ENCODE assay signal across 13 mouse cellular contexts in the genomic region with DNA sequence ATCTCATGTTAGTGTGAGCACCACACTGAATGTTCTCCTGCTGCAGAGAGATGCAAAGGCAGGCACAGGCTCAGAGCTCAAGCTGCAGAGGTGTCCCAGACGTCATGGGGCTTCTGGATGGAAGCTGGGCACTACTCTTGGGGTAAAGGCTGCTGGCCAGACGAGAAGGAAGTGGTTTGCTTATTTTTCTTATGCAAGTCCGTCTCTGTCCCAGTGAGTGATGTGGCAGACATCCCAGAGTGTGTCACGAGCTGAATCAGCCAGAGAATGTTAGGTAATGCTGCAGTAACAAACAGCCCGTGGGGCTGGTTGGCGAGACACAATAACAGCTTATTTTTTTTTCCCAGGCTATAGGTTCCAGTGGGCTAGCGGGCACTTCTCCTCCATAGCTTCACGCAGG.
A peak's percentile ranks its signal among the peaks of the same experiment; 100 is the strongest.
DNase-seq lines count a peak whose midpoint lies in the region; ATAC-seq and TF ChIP-seq lines count a peak whose summit lies in the region.
"Had no signal": no experiment of that assay in that cellular context is flagged by ENCODE, and none has a peak within 500 bp of the region (broad histone marks: within the 10 kb centered on the region; RNA-seq: fewer than 3 reads in every experiment).

No protein-coding gene starts in this region.

- TF ChIP-seq CTCF in lung, postnatal 0 days (IDR thresholded peaks at IDR 0.05), result no peak

- no peaks in the 10 kb centered on the region for H3K36me3 ChIP-seq in lung, postnatal 0 days (ENCODE audit: insufficient read depth, low read length)
- no peaks in the 10 kb centered on the region for H3K36me3 ChIP-seq in forebrain, embryonic 12.5 days (replicated peaks)
- H3K36me3 ChIP-seq: embryonic facial prominence, embryonic 12.5 days; liver, embryonic 15.5 days; neural tube, embryonic 12.5 days had no signal

- no peaks in the 10 kb centered on the region for H3K9me3 ChIP-seq in lung, postnatal 0 days (ENCODE audit: low read length)
- H3K9me3 ChIP-seq in forebrain, embryonic 12.5 days, result no peaks in the 10 kb centered on the region
- H3K9me3 ChIP-seq: embryonic facial prominence, embryonic 12.5 days; liver, embryonic 15.5 days; neural tube, embryonic 12.5 days had no signal

- H3K4me3 ChIP-seq in lung, postnatal 0 days (ENCODE audit: low read depth, low read length), result no peak overlapping the region
- no peak overlapping the region for H3K4me3 ChIP-seq in forebrain, embryonic 12.5 days (replicated peaks)
- H3K4me3 ChIP-seq: embryonic facial prominence, embryonic 12.5 days; liver, embryonic 15.5 days; neural tube, embryonic 12.5 days had no signal

- no peak overlapping the region for H3K27ac ChIP-seq in lung, postnatal 0 days (ENCODE audit: low read length)
- H3K27ac ChIP-seq in forebrain, embryonic 12.5 days, result no peak overlapping the region
- H3K27ac ChIP-seq: embryonic facial prominence, embryonic 12.5 days; liver, embryonic 15.5 days; neural tube, embryonic 12.5 days had no signal

- peak; percentile 45 to 46 for DNase-seq in lung, adult 18-20 months
- DNase-seq in lung, postnatal 25 days (ENCODE audit: low spot score), result no peak
- DNase-seq in adipocyte (ENCODE audit: low spot score), result peak; percentile 82
- DNase-seq in lung, postnatal 0 days (ENCODE audit: low spot score), result peak; percentile 58
- no peak for DNase-seq in cerebellum, adult 11-12 months
- DNase-seq in left cerebral cortex, adult 18-20 months (ENCODE audit: low spot score in 2 of 2), result no peak
- DNase-seq: cerebellum, adult 2 months; gastrocnemius, postnatal 10 days; right cerebral cortex, postnatal 14 days had no signal

- WGBS in lung, postnatal 0 days, result 41% methylated on average over 8 of the region's 8 CpGs
- WGBS in forebrain, embryonic 12.5 days, result 78% methylated on average over 8 of the region's 8 CpGs

- peak; percentile 50; the same call in 1 of the 2 replicates for ATAC-seq in lung, postnatal 0 days
- no peak for ATAC-seq in forebrain, embryonic 12.5 days (ENCODE audit: low FRiP score)

- H3K9ac ChIP-seq in lung, postnatal 0 days (replicated peaks; ENCODE audit: low read depth), result no peak overlapping the region
- no peak overlapping the region for H3K9ac ChIP-seq in forebrain, embryonic 12.5 days
- H3K9ac ChIP-seq: embryonic facial prominence, embryonic 12.5 days; liver, embryonic 15.5 days; neural tube, embryonic 12.5 days had no signal

- 0 out of 2 replicates have a peak, but pooled peaks have one; percentile 11 for TF ChIP-seq EP300 in lung, postnatal 0 days (IDR thresholded peaks at IDR 0.05)

- H3K4me2 ChIP-seq in lung, postnatal 0 days (replicated peaks; ENCODE audit: low read depth, low read length), result no peak overlapping the region
- H3K4me2 ChIP-seq in forebrain, embryonic 12.5 days, result no peak overlapping the region
- H3K4me2 ChIP-seq: embryonic facial prominence, embryonic 12.5 days; liver, embryonic 15.5 days; neural tube, embryonic 12.5 days had no signal

- no peaks in the 10 kb centered on the region for H3K27me3 ChIP-seq in lung, postnatal 0 days (replicated peaks; ENCODE audit: insufficient read depth, low read length)
- H3K27me3 ChIP-seq in forebrain, embryonic 12.5 days, result peaks cover 8% of the 10 kb centered on the region
- H3K27me3 ChIP-seq: embryonic facial prominence, embryonic 12.5 days; neural tube, embryonic 12.5 days had no signal

- peaks cover 6% of the 10 kb centered on the region; the same call in 1 of the 2 replicates for H3K4me1 ChIP-seq in lung, postnatal 0 days (ENCODE audit: insufficient read depth, low read depth, low read length)
- peaks cover 20% of the 10 kb centered on the region for H3K4me1 ChIP-seq in forebrain, embryonic 12.5 days

Comparison
In these comparisons a context has a peak if more than half of its experiments do, and no peak if none do; other contexts are left out.
1. DNase-seq: peak in lung, adult 18-20 months (2 of 2), adipocyte (single experiment) and lung, postnatal 0 days (single experiment); none in lung, postnatal 25 days (single experiment), cerebellum, adult 11-12 months (single experiment) and left cerebral cortex, adult 18-20 months (0 of 2).